Mouse (Mus musculus) MEL (cell line): ENCODE measurements around the gene Hoxa3. TPM values are rescaled to one million over a fixed set of nuclear protein-coding genes. Genes with fewer than 3 reads are reported as not detected.

Experiments used
- DNase-seq: peaks from one replicate; pipeline ENCODE4 v3.0.0; 2011; ENCODE audit warnings: low read depth, low spot score
- H3K27ac ChIP-seq: 2 replicates; pipeline ENCODE4 v1.5.1; 2012; ENCODE audit warnings: low read depth, mild to moderate bottlenecking, control low read depth, low read length, moderate library complexity; ENCODE audit not compliant: control insufficient read depth
- H3K27me3 ChIP-seq, 2 experiments: fragments of 150-350 bp in 1 of 2; sonication (generic) in 1 of 2; 2 replicates each; pipeline ENCODE4 v1.6.1; 2012; ENCODE audit warnings: low read length in 2 of 2, mild to moderate bottlenecking in 2 of 2, improper control_type of control experiment in 1 of 2, moderate library complexity in 1 of 2; ENCODE audit not compliant: insufficient read depth in 2 of 2, control insufficient read depth in 1 of 2
- H3K36me3 ChIP-seq, 2 experiments: 2 replicates each; pipeline ENCODE4 v1.6.1; 2012 to 2014; ENCODE audit warnings: low read length in 2 of 2, improper control_type of control experiment in 1 of 2, inconsistent platforms in 1 of 2, mild to moderate bottlenecking in 1 of 2; ENCODE audit not compliant: insufficient read depth in 2 of 2, control insufficient read depth in 1 of 2
- H3K4me1 ChIP-seq, 2 experiments: fragments of 150-350 bp in 1 of 2; sonication (generic) in 1 of 2; 2 replicates each; pipeline ENCODE4 v1.6.1; 2012; ENCODE audit warnings: low read length in 2 of 2, improper control_type of control experiment in 1 of 2, mild to moderate bottlenecking in 1 of 2; ENCODE audit not compliant: insufficient read depth in 2 of 2, control insufficient read depth in 1 of 2
- H3K4me3 ChIP-seq, 2 experiments: fragments of 150-350 bp in 1 of 2; sonication (generic) in 1 of 2; 2 replicates each; pipeline ENCODE4 v1.5.1; 2012; ENCODE audit warnings: low read depth in 2 of 2, low read length in 2 of 2, mild to moderate bottlenecking in 2 of 2, moderate library complexity in 2 of 2, control low read depth in 1 of 2, improper control_type of control experiment in 1 of 2; ENCODE audit not compliant: control insufficient read depth in 1 of 2, insufficient read depth in 1 of 2
- H3K79me2 ChIP-seq: 2 replicates; pipeline ENCODE4 v1.6.1; 2012; ENCODE audit warnings: mild to moderate bottlenecking, low read length, moderate library complexity; ENCODE audit not compliant: control insufficient read depth, poor library complexity, insufficient read depth
- H3K9ac ChIP-seq: 2 replicates; pipeline ENCODE4 v1.6.1; 2012; ENCODE audit warnings: low read depth, mild to moderate bottlenecking, control low read depth, low read length, moderate library complexity; ENCODE audit not compliant: control insufficient read depth, poor library complexity, severe bottlenecking
- H3K9me3 ChIP-seq: fragments of 150-350 bp; sonication (generic); replicated peaks from 2 replicates; pipeline ENCODE4 v1.6.1; 2012; ENCODE audit warnings: mild to moderate bottlenecking, low read length, improper control_type of control experiment, moderate library complexity; ENCODE audit not compliant: insufficient read depth
- CHD1 ChIP-seq: IDR thresholded peaks from 2 replicates; pipeline ENCODE4 v1.6.1; 2012; ENCODE audit warnings: low read depth, mild to moderate bottlenecking, inconsistent platforms, low read length, improper control_type of control experiment
- CTCF ChIP-seq, 3 experiments: IDR thresholded peaks in 2 of 3; conservative IDR thresholded peaks in 1 of 3; 2 replicates each; pipeline ENCODE4 v1.5.1; 2011 to 2012; ENCODE audit warnings: low read length in 3 of 3, low read depth in 2 of 3, mild to moderate bottlenecking in 2 of 3, improper control_type of control experiment in 1 of 3, inconsistent platforms in 1 of 3, mixed read lengths in 1 of 3, moderate library complexity in 1 of 3; ENCODE audit not compliant: control insufficient read depth in 1 of 3, insufficient read depth in 1 of 3, poor library complexity in 1 of 3, severe bottlenecking in 1 of 3
- GATA1 ChIP-seq: IDR thresholded peaks from 2 replicates; pipeline ENCODE4 v1.6.1; 2011; ENCODE audit warnings: low read depth, low read length, improper control_type of control experiment
- HCFC1 ChIP-seq: IDR thresholded peaks from 2 replicates; pipeline ENCODE4 v1.6.1; 2012; ENCODE audit warnings: low read depth, mild to moderate bottlenecking, inconsistent platforms, low read length, improper control_type of control experiment, moderate library complexity
- KAT2A ChIP-seq: conservative IDR thresholded peaks from 2 replicates; pipeline ENCODE4 v1.6.1; 2012; ENCODE audit warnings: low read depth, low read length, improper control_type of control experiment, inconsistent platforms
- MAZ ChIP-seq: IDR thresholded peaks from 2 replicates; pipeline ENCODE4 v1.6.1; 2012; ENCODE audit warnings: low read depth, mild to moderate bottlenecking, inconsistent platforms, low read length, improper control_type of control experiment
- MEF2A ChIP-seq: IDR thresholded peaks from 2 replicates; pipeline ENCODE4 v1.6.1; 2014; ENCODE audit warnings: low read depth, mild to moderate bottlenecking, inconsistent platforms, low read length, improper control_type of control experiment; ENCODE audit not compliant: poor library complexity, insufficient replicate concordance, severe bottlenecking; ENCODE audit errors: extremely low read depth
- MYB ChIP-seq: IDR thresholded peaks from 2 replicates; pipeline ENCODE4 v1.6.1; 2011; ENCODE audit warnings: mild to moderate bottlenecking, low read depth, low read length, improper control_type of control experiment
- MYC ChIP-seq: IDR thresholded peaks from 2 replicates; pipeline ENCODE4 v1.6.1; 2011; ENCODE audit warnings: low read depth, mild to moderate bottlenecking, low read length, improper control_type of control experiment, moderate library complexity
- NRF1 ChIP-seq: IDR thresholded peaks from 2 replicates; pipeline ENCODE4 v1.6.1; 2014; ENCODE audit warnings: low read depth, mild to moderate bottlenecking, inconsistent platforms, low read length, improper control_type of control experiment, moderate library complexity; ENCODE audit not compliant: poor library complexity, insufficient read depth, severe bottlenecking
- USF1 ChIP-seq: IDR thresholded peaks from 2 replicates; pipeline ENCODE4 v1.6.1; 2014; ENCODE audit warnings: low read depth, mild to moderate bottlenecking, inconsistent platforms, low read length, improper control_type of control experiment, moderate library complexity
- ZC3H11A ChIP-seq: IDR thresholded peaks from 2 replicates; pipeline ENCODE4 v1.6.1; 2012; ENCODE audit warnings: low read depth, mild to moderate bottlenecking, inconsistent platforms, low read length, improper control_type of control experiment
- ZKSCAN1 ChIP-seq: IDR thresholded peaks from 2 replicates; pipeline ENCODE4 v1.6.1; 2012; ENCODE audit warnings: low read depth, mild to moderate bottlenecking, inconsistent platforms, low read length, improper control_type of control experiment, moderate library complexity
- polyA plus RNA-seq, 2 experiments: library from polyadenylated mRNA; stranded (reverse) in 1 of 2; unstranded in 1 of 2; fragments of >175 nt in 1 of 2; fragments of >200 nt in 1 of 2; gene quantifications; 2 replicates each; pipeline versions ENCODE4 v1.2.1 to v1.2.4; 2012; ENCODE audit warnings: low replicate concordance in 2 of 2, low read depth in 1 of 2; ENCODE audit not compliant: insufficient read length in 2 of 2, insufficient read depth in 1 of 2, missing spikeins in 1 of 2
- total RNA-seq: library from RNA; depleted of rRNA; stranded (reverse); fragments of 300-350 nt; gene quantifications from 2 replicates; pipeline ENCODE4 v1.2.3, GENCODE M21; 2012

Hoxa3 gene
- total and polyA plus RNA-seq, 3 experiments: not detected

- H3K4me1 ChIP-seq: no peaks in the 10 kb centered on the region
- H3K4me3 ChIP-seq: no peak overlapping the region
- no peak overlapping the region for H3K27ac ChIP-seq
- H3K36me3 ChIP-seq: no peaks in the 10 kb centered on the region
- H3K9me3 ChIP-seq: no peaks in the 10 kb centered on the region
- no peaks in the 10 kb centered on the region for H3K79me2 ChIP-seq
- H3K27me3 ChIP-seq: no peaks in the 10 kb centered on the region
- DNase-seq: no peak
- TF ChIP-seq ZC3H11A: no peak
- no peak for TF ChIP-seq MYB
- TF ChIP-seq MEF2A: no peak
- TF ChIP-seq CTCF (IDR thresholded peaks at IDR 0.05 in 2 of 3, conservative IDR thresholded peaks at IDR 0.05 in 1 of 3; ENCODE audit: control insufficient read depth in 1 of 3, insufficient read depth in 1 of 3, low read depth in 2 of 3, low read length in 3 of 3, poor library complexity in 1 of 3, severe bottlenecking in 1 of 3): no peak
- TF ChIP-seq MAZ: no peak
- no peak for TF ChIP-seq ZKSCAN1
- no peak for TF ChIP-seq MYC
- TF ChIP-seq NRF1: no peak
- TF ChIP-seq GATA1: no peak
- no peak for TF ChIP-seq USF1
- TF ChIP-seq CHD1: no peak
- TF ChIP-seq, all 39 proteins: peak for 0
- H3K9ac ChIP-seq: no peak overlapping the region
Observed at GRCm38 (mm10) chr6:52232568-52232965, 19.4 kb upstream of the Hoxa3 start.

GRCm38 (mm10) chr6:52231885-52232567, 18.9 kb upstream of the Hoxa3 start:
- Histone ChIP-seq H3K27me3 (no peaks in the 10 kb centered on the region), H3K9me3 (no peaks in the 10 kb centered on the region), H3K9ac (no peak overlapping the region), H3K79me2 (no peaks in the 10 kb centered on the region), H3K4me3 (no peak overlapping the region), H3K4me1 (no peaks in the 10 kb centered on the region), H3K27ac (no peak overlapping the region), H3K36me3 (no peaks in the 10 kb centered on the region)
- DNase-seq: no peak
- no peak for TF ChIP-seq HCFC1
- no peak for TF ChIP-seq KAT2A
